Mouse (Mus musculus) bone marrow, adult 2 months (tissue): ENCODE data around the gene Gsdme.

Source experiments
- CTCF ChIP-seq: fragments of 200-500 bp; IDR thresholded peaks from 2 replicates; pipeline ENCODE4 v1.5.1; 2011; ENCODE audit warnings: low read length, control low read depth; ENCODE audit not compliant: control insufficient read depth, insufficient read depth
- POLR2A ChIP-seq: fragments of 200-500 bp; IDR thresholded peaks from 2 replicates; pipeline ENCODE4 v1.6.1; 2011; ENCODE audit warnings: low read depth, mild to moderate bottlenecking, control low read depth, low read length, borderline replicate concordance; ENCODE audit not compliant: control insufficient read depth

- TF ChIP-seq CTCF (no peak), POLR2A (no peak)
Measured at GRCm38 (mm10) chr6:50247791-50248190, 15.9 kb downstream of the Gsdme start.
